Mouse (Mus musculus): Measurements from ENCODE around the gene Tepsin. TPM values are rescaled to one million over a fixed set of nuclear protein-coding genes. Genes with fewer than 3 reads are reported as not detected.

Tepsin gene
- total and polyA plus RNA-seq, 2 experiments from 2014 or later, result 8.7 to 20.4 TPM

- no peak overlapping the region for H3K4me2 ChIP-seq (ENCODE audit: low read depth, low read length)
- no peaks in the 10 kb centered on the region for H3K27me3 ChIP-seq (ENCODE audit: control insufficient read depth, insufficient read depth, low read length)
- H3K9me3 ChIP-seq (replicated peaks; ENCODE audit: control insufficient read depth, low read length), result no peaks in the 10 kb centered on the region
- H3K36me3 ChIP-seq (replicated peaks; ENCODE audit: control insufficient read depth, insufficient read depth, low read length), result peaks cover 31% of the 10 kb centered on the region
- H3K9ac ChIP-seq (replicated peaks; ENCODE audit: low read depth, low read length), result no peak overlapping the region
- no peak for ATAC-seq (ENCODE audit: insufficient read depth, low read depth)
- no peak overlapping the region for H3K4me3 ChIP-seq (ENCODE audit: low read depth, low read length)
- DNase-seq (ENCODE audit: low spot score), result no peak
- no peaks in the 10 kb centered on the region for H3K4me1 ChIP-seq (ENCODE audit: control insufficient read depth, insufficient read depth)
- whole genome bisulfite sequencing, result 54% methylated on average over 11 of the region's 11 CpGs
- no peak for TF ChIP-seq EP300 (IDR thresholded peaks at IDR 0.05; ENCODE audit: low read depth)
- no peak for TF ChIP-seq CTCF (IDR thresholded peaks at IDR 0.05; ENCODE audit: low read depth)
- H3K27ac ChIP-seq (ENCODE audit: low read depth), result no peak overlapping the region
These were observed 29.3 kb downstream of the Tepsin start for GRCm38 (mm10) chr11:120069261-120069660.

DNA sequence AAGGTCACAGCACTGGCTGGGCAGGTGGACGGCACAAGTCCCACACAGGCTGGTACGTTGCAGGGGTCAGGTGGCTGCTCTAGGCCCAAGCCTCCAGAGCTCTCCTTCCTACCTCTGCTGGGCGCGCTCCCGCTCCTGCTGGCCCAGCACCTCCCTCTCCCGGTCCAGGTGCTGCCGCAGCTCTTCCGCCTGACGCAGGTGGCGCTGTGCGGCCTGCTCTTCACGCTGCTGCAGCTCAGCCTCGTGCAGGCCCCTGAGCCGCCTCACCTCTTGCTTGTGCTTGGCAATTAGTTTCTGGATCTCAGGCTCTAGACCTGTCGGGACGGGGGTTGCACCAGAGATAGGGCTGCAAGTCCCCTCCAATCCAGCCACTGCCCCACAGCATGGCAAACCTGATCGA lies 30.7 kb downstream of the Tepsin start:
- Histone ChIP-seq H3K4me1 (ENCODE audit: control insufficient read depth, insufficient read depth) (no peaks in the 10 kb centered on the region), H3K4me2 (ENCODE audit: low read depth, low read length) (no peak overlapping the region), H3K27me3 (ENCODE audit: control insufficient read depth, insufficient read depth, low read length) (no peaks in the 10 kb centered on the region), H3K4me3 (ENCODE audit: low read depth, low read length) (no peak overlapping the region), H3K9me3 (replicated peaks; ENCODE audit: control insufficient read depth, low read length) (no peaks in the 10 kb centered on the region), H3K9ac (replicated peaks; ENCODE audit: low read depth, low read length) (no peak overlapping the region), H3K36me3 (replicated peaks; ENCODE audit: control insufficient read depth, insufficient read depth, low read length) (peaks cover 31% of the 10 kb centered on the region), H3K27ac (ENCODE audit: low read depth) (no peak overlapping the region)
- DNase-seq (ENCODE audit: low spot score), result no peak
- TF ChIP-seq EP300 (IDR thresholded peaks at IDR 0.05; ENCODE audit: low read depth), result no peak
- TF ChIP-seq CTCF (IDR thresholded peaks at IDR 0.05; ENCODE audit: low read depth), result no peak
- 0 out of 2 replicates have a peak, but pooled peaks have one; percentile 6 for ATAC-seq (ENCODE audit: insufficient read depth, low read depth)
- 78% methylated on average over 17 of the region's 17 CpGs for WGBS

DNA sequence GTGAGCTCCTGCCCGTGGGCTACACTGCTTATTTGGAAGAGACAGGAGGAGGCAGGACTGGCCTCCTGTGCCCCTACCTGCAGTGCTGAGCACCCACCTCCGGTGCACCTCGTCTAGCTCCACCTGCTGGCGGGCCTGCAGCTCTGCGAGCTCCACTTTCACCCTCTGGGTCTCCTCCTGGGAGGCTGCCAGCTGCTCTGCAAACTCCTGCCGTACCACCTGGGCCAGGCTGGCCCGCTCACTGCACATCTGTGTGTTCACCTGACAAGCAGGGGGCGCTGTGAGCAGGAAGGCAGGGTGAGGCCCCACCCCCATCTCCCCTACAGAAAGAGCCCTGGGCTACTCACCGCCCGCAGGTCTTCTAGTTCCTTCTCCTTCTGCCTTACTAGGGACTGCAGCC lies 33.2 kb downstream of the Tepsin start:
- H3K27me3 ChIP-seq (ENCODE audit: control insufficient read depth, insufficient read depth, low read length), result no peaks in the 10 kb centered on the region
- no peak overlapping the region for H3K27ac ChIP-seq (ENCODE audit: low read depth)
- peak overlapping the region; percentile 28 for H3K4me2 ChIP-seq (ENCODE audit: low read depth, low read length)
- peak; percentile 30; the same call in 1 of the 2 replicates for ATAC-seq (ENCODE audit: insufficient read depth, low read depth)
- peaks cover 12% of the 10 kb centered on the region for H3K36me3 ChIP-seq (replicated peaks; ENCODE audit: control insufficient read depth, insufficient read depth, low read length)
- no peak overlapping the region; the same call in 1 of the 2 replicates for H3K4me3 ChIP-seq (ENCODE audit: low read depth, low read length)
- DNase-seq (ENCODE audit: low spot score), result peak; percentile 48
- H3K9ac ChIP-seq (replicated peaks; ENCODE audit: low read depth, low read length), result no peak overlapping the region
- H3K4me1 ChIP-seq (ENCODE audit: control insufficient read depth, insufficient read depth), result no peaks in the 10 kb centered on the region
- no peaks in the 10 kb centered on the region for H3K9me3 ChIP-seq (replicated peaks; ENCODE audit: control insufficient read depth, low read length)
- TF ChIP-seq CTCF (IDR thresholded peaks at IDR 0.05; ENCODE audit: low read depth), result peak; percentile 74
- TF ChIP-seq EP300 (IDR thresholded peaks at IDR 0.05; ENCODE audit: low read depth), result no peak
- WGBS, result 29% methylated on average over 10 of the region's 10 CpGs

- 89% methylated on average over 11 of the region's 11 CpGs for WGBS
- DNase-seq (ENCODE audit: low spot score) (no peak), ATAC-seq (ENCODE audit: insufficient read depth, low read depth) (no peak)
- H3K9ac ChIP-seq (replicated peaks; ENCODE audit: low read depth, low read length), result no peak overlapping the region
- no peak overlapping the region for H3K4me2 ChIP-seq (ENCODE audit: low read depth, low read length)
- H3K9me3 ChIP-seq (replicated peaks; ENCODE audit: control insufficient read depth, low read length), result no peaks in the 10 kb centered on the region
- H3K27me3 ChIP-seq (ENCODE audit: control insufficient read depth, insufficient read depth, low read length), result no peaks in the 10 kb centered on the region
- H3K4me3 ChIP-seq (ENCODE audit: low read depth, low read length), result no peak overlapping the region
- H3K4me1 ChIP-seq (ENCODE audit: control insufficient read depth, insufficient read depth), result no peaks in the 10 kb centered on the region
- H3K27ac ChIP-seq (ENCODE audit: low read depth), result no peak overlapping the region
- peaks cover 10% of the 10 kb centered on the region for H3K36me3 ChIP-seq (replicated peaks; ENCODE audit: control insufficient read depth, insufficient read depth, low read length)
- no peak for TF ChIP-seq CTCF (IDR thresholded peaks at IDR 0.05; ENCODE audit: low read depth)
- TF ChIP-seq EP300 (IDR thresholded peaks at IDR 0.05; ENCODE audit: low read depth), result no peak
These were observed 33.9 kb downstream of the Tepsin start for GRCm38 (mm10) chr11:120064668-120065040.

GRCm38 (mm10) chr11:120064006-120064667 lies 34.4 kb downstream of the Tepsin start:
- DNase-seq (ENCODE audit: low spot score), result no peak
- Histone ChIP-seq H3K4me1 (ENCODE audit: control insufficient read depth, insufficient read depth) (no peaks in the 10 kb centered on the region), H3K9ac (replicated peaks; ENCODE audit: low read depth, low read length) (no peak overlapping the region), H3K9me3 (replicated peaks; ENCODE audit: control insufficient read depth, low read length) (no peaks in the 10 kb centered on the region), H3K4me3 (ENCODE audit: low read depth, low read length) (no peak overlapping the region), H3K4me2 (ENCODE audit: low read depth, low read length) (no peak overlapping the region), H3K27ac (ENCODE audit: low read depth) (no peak overlapping the region), H3K36me3 (replicated peaks; ENCODE audit: control insufficient read depth, insufficient read depth, low read length) (peaks cover 5% of the 10 kb centered on the region), H3K27me3 (ENCODE audit: control insufficient read depth, insufficient read depth, low read length) (no peaks in the 10 kb centered on the region)
- ATAC-seq (ENCODE audit: insufficient read depth, low read depth), result no peak
- no peak for TF ChIP-seq CTCF (IDR thresholded peaks at IDR 0.05; ENCODE audit: low read depth)
- no peak for TF ChIP-seq EP300 (IDR thresholded peaks at IDR 0.05; ENCODE audit: low read depth)
- whole genome bisulfite sequencing, result 71% methylated on average over 13 of the region's 13 CpGs

DNA sequence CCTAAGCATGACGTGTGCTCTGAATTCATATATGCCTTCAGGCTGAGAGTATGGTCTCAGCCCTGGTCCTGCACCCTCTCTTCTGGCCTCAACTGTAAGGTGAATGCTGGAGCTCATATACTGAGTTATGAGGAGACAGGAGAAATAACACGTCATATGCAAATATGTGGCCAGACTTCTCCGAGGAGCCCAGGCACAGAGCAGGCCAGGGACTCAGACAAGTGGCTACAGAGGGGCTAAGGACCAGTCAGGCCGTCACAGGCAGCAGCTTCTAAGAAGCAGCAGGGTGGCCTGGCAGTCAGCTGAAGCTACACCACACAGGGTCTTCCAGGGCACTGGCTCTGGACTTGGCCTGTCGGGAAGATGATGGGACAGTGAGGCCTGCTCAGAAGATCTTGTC lies 35.2 kb downstream of the Tepsin start:
- Histone ChIP-seq H3K27me3 (ENCODE audit: control insufficient read depth, insufficient read depth, low read length) (no peaks in the 10 kb centered on the region), H3K4me1 (ENCODE audit: control insufficient read depth, insufficient read depth) (no peaks in the 10 kb centered on the region), H3K4me3 (ENCODE audit: low read depth, low read length) (no peak overlapping the region), H3K9me3 (replicated peaks; ENCODE audit: control insufficient read depth, low read length) (no peaks in the 10 kb centered on the region), H3K9ac (replicated peaks; ENCODE audit: low read depth, low read length) (no peak overlapping the region), H3K36me3 (replicated peaks; ENCODE audit: control insufficient read depth, insufficient read depth, low read length) (peaks cover 5% of the 10 kb centered on the region; the same call in 1 of the 2 replicates), H3K27ac (ENCODE audit: low read depth) (no peak overlapping the region), H3K4me2 (ENCODE audit: low read depth, low read length) (no peak overlapping the region)
- 84% methylated on average over 5 of the region's 5 CpGs for WGBS
- DNase-seq (ENCODE audit: low spot score) (no peak), ATAC-seq (ENCODE audit: insufficient read depth, low read depth) (no peak)
- no peak for TF ChIP-seq EP300 (IDR thresholded peaks at IDR 0.05; ENCODE audit: low read depth)
- no peak for TF ChIP-seq CTCF (IDR thresholded peaks at IDR 0.05; ENCODE audit: low read depth)

Data from heart, postnatal 0 days (tissue).